Mouse (Mus musculus) cerebellum, adult 9-11 months (tissue): ENCODE results near the gene Tbc1d2.
"Not testable (repeated sequence)": the region's sequence is repeated elsewhere in the genome, so short reads cannot be mapped to it uniquely, and the experiment has no call there.

Source experiments
- DNase-seq: peaks from one replicate; pipeline ENCODE4 v3.0.0; 2022

Gene Tbc1d2

DNA sequence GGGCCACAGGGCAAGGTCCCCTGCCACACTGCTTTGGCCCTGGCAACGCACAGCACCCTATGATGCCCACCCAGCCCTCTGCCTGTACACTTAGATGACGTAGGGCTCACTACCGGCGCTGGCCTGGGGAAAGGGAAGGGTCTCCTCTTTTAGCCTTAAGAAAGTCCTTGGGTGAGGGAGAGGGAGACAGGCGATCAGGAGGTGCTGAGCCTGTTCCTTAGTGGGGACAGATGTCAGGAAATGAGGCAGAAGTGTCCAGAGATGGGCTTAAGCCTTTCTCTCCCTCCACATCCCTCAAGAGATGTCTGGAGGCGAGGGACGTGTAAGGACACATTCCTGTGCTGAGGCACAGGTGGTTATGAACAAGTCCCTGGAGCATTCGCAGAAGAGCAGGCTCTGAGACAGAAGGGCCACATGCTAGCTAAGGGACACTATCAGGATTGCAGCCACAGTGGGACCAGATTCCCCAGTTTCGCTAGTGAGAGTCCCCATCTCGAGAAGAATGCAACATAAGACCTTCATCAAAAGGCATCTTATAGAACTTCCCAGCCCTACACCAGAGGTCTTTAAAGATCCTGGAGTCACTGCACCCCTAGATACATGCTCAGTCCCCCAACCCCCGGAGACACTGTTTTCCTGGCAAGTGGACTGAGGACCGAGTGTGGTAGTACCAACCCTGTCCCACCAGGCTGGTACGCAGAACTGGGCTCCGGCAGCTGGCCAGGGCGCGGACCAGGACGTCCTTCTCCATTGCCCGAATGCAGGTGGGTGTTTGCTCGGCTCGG lies 49.3 kb downstream of the Tbc1d2 start:
- DNase-seq = no peak

DNA sequence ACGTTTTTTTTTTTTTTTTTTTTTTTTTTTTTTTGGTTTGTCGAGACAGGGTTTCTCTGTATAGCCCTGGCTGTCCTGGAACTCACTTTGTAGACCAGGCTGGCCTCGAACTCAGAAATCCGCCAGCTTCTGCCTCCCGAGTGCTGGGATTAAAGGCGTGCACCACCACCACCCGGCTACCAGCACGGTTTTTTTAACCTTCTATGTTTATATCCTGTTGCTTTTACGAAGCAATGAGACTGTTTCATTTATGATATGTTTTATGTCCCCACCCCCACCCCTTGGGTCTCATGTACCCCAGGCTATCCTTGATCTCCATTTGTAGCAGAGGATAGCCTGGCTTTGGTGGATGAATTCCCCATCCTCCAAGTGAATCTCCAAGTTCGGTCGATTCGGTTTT lies 50.4 kb downstream of the Tbc1d2 start:
- not testable (repeated sequence) for DNase-seq

DNA sequence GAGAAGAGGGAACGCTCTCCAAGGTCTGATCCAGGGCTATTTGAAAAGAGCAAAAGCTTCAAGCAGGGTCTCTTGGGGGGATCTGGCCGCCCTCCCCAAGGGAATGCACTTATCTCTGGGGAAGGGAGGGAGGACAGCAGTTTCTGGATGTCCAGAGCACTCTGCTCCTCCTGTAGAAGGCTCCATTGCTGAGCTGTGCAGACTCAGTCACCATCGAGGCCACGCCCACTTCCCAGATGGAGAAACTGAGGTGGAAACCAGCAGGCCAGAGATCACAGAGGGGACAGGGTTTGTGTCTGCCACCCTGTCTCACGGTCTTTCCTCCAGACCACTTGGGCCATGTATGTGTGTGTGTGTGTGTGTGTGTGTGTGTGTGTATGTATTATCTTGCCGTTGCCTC lies 51.0 kb downstream of the Tbc1d2 start:
- DNase-seq = peak; percentile 49

- peak; percentile 31 for DNase-seq
Measured at GRCm38 (mm10) chr4:46598111-46598510, 51.9 kb downstream of the Tbc1d2 start.

DNA sequence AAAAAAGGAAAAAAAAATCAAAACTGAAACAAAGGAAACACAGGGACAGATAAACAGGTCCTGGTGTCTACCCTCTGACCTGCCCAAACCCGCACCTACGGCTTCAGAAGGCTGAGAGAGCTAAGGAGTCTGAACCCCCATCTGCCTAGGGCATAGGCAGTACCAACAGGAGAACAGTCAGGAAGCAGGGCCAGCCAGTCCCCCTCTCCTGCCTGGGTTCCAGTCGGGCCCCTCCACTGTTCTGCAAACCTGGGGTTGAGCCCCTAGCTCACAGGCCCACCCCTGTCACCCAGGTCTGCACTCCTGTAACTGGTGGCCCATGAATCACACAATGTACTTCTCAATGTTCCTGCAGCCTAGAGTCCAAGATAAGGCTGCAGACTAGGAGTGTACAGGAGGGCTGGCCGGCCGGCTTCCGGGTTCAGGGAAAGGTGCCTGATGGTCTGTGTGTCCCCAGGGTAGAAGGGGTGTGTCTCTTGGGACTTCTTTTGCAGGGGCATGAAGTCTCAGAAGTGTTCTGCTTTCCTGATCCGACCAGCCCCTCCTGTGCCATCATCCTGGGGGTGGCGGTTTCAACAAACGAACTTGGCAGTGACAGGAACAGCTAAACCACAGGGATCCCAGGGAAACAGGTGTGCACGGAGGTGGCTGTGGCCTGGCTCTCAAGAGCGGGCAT lies 52.6 kb downstream of the Tbc1d2 start:
- DNase-seq = peak; percentile 60

DNA sequence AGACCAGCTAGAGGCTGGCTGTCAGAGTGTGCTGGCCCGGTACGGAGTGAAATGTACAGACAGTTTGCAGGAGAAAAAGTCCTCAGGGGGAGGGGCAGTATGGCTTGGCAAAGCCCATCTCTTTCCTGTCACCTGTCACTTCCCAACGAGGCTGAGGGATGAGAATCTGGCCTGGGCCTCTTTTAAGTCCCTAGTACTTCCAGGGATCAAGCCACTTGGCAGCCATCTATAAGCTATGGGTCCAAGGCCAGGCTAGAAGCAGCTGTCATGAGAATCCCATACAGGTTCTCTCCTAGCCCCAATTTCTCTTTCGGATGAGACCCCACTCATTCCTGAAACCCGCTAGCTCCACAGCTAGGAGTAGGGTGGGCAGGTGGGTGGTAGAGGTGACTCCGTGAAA lies 53.6 kb downstream of the Tbc1d2 start:
- DNase-seq = peak; percentile 81

GRCm38 (mm10) chr4:46594131-46594530 lies 55.9 kb downstream of the Tbc1d2 start:
- DNase-seq = peak; percentile 9

DNA sequence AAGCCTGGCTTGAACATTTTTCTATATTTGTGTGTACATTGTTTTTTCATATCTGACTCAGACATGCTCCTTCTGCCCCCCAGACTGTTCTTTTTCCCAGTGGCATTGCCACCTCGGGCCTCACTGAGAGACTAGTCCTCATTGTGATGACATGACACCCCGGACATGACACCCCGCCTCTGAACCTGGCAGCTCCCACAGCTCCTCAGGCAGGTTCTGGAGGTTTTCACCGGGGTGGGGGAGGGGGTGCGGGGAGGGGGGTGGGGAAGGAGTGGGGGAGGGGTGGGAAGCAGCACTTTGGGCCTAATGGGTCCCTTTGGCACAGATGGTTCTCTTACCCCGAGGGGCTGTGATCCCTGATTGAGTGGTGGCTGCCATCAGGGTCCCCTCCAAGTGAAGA lies 56.5 kb downstream of the Tbc1d2 start:
- DNase-seq = peak; percentile 16

- DNase-seq = peak; percentile 48
Measured at GRCm38 (mm10) chr4:46591833-46592520, 58.0 kb downstream of the Tbc1d2 start.

DNA sequence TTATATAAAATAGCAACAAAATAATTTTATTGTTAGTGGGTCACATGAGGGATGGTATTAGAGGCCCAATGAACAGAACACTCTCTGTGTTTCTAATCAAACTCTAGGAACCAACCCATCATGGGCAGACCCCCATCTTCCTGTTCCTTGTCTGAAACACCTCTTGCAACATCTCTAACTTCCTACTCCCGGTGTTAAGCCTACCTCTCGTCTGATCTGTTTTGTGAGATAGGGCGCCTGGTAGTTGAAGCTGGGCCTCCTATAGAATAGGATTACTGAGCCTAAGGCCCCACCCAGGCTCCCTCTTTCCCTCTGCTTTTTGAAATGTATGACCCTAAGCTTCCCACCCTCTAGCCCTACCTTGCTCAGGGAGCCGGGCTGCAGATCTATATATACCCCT lies 59.2 kb downstream of the Tbc1d2 start:
- peak; percentile 3 for DNase-seq

- DNase-seq = peak; percentile 9
Measured at GRCm38 (mm10) chr4:46589946-46590684, 59.9 kb downstream of the Tbc1d2 start.

DNA sequence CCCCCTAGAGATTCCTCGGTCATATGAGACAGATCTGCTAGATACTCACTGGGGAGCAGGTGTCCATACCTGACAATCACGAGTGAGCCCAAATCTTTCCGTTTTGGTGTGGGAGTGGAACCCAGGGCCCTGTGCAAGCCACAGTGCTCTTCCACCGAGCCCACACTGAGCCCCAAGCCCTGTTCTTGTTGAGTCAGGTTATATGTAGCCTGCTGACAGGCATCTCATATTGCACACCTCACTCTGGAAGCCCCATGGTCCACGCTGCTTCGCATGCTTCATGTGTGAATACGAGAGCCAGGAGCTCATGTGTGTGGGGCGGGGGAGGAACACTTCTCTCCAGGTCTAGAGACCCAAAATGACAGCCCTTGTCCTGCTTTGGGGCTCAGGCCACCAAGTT lies 60.9 kb downstream of the Tbc1d2 start:
- peak; percentile 8 for DNase-seq

GRCm38 (mm10) chr4:46586473-46586872 lies 63.5 kb downstream of the Tbc1d2 start:
- DNase-seq = peak; percentile 8

DNA sequence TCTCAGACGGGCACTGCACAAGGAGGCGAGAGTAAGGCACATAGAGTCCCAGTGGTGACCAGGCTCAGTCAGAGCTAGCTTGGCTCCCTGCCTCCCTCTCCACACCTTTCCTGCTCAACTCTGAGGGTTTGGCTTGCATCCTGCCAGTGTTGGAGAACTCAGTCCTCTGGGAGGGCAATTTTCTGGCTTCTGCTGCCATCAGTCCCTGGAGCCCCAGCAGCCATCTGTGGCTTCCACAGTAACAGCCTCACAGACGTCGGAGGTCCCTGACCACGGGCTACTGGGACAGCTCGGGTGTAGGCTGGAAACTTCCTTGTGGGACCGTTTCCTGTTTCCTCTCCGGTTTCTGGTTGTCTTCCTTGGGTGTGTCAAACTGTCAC lies 64.2 kb downstream of the Tbc1d2 start:
- DNase-seq = peak; percentile 43

DNA sequence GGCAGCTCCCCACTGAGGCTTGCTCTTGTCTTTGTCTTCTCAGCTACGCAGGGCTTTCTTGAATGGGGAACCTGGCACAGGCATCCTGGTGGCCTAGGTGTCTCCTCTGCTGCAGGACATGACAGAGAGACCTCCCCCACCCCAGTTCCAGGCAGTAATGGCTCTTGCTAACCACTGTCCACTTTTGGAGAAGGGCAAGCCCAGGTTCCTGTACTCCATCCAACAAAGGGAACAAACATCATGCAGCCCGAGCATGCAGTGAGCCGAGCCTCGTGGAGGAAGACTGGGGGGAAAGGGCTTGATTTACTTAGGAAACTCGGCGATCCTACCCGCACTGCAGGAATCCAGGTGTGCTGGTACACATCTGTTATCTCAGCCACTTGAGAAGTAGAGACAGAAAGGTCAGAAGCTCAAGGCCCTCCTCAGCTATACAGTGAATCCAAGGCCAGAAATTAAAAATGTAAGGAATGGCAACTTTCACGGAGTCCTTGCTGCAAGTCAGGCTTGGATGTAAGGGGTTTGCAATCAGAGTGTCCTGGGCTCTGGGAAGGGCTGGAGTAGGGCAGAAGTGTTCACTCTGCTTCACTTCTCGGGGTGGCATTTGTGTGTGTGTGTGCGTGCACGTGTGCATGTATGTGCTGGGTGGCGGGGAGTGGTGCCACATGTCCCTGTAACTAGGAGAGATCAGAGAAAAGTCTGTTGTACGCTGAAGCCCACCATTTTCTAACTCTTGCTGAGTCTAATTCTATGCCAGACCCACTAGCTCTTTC lies 64.8 kb downstream of the Tbc1d2 start:
- DNase-seq = peak; percentile 12

- DNase-seq = not testable (repeated sequence)
Measured at GRCm38 (mm10) chr4:46584536-46584935, 65.5 kb downstream of the Tbc1d2 start.

- DNase-seq = not testable (repeated sequence)
Measured at GRCm38 (mm10) chr4:46584084-46584483, 65.9 kb downstream of the Tbc1d2 start.

DNA sequence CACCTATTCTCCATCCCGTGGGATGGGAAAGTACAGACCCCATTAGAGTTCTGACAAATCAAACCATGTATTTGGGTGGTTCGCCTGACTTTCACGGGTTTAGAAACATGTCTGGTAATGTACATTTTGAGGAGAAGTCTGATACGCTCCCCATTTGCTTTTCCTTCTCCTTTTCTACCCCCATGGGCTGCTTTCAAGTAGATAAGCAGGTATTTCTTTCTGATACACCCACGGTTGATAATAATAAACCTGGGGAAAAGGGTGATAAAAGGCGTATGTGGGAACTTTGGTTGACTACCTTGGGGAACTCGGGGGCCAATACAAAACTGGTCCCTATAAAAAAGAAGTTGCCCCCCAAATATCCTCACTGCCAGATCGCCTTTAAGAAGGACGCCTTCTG lies 68.0 kb downstream of the Tbc1d2 start:
- DNase-seq = not testable (repeated sequence)

DNA sequence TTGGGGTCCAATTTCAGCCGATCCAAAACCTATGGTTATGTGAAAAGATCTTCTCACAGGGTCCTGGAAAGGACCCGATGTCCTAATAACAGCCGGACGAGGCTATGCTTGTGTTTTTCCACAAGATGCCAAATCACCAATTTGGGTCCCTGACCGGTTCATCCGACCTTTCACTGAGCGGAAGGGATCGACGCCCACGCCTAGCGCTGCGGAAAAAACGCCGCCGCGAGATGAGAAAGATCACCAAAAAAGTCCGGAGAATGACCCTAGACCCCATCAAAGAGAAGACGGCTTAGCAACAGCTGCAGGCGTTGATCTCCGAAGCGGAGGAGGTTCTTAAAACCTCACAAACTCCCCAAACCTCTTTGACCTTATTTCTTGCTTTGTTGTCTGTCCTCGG lies 68.4 kb downstream of the Tbc1d2 start:
- DNase-seq = not testable (repeated sequence)

DNA sequence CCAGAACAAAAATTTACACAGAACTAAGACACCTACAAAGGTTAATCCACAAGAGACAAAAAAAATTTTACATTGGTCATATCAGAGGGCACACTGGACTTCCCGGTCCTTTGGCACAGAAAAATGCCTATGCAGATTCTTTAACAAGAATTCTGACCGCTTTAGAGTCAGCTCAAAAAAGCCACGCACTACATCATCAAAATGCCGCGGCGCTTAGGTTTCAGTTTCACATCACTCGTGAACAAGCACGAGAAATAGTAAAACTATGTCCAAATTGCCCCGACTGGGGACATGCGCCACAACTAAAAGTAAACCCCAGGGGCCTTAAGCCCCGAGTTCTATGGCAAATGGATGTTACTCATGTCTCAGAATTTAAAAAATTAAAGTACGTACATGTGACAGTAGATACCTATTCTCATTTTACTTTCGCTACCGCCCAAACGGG lies 69.2 kb downstream of the Tbc1d2 start:
- DNase-seq = not testable (repeated sequence)

DNA sequence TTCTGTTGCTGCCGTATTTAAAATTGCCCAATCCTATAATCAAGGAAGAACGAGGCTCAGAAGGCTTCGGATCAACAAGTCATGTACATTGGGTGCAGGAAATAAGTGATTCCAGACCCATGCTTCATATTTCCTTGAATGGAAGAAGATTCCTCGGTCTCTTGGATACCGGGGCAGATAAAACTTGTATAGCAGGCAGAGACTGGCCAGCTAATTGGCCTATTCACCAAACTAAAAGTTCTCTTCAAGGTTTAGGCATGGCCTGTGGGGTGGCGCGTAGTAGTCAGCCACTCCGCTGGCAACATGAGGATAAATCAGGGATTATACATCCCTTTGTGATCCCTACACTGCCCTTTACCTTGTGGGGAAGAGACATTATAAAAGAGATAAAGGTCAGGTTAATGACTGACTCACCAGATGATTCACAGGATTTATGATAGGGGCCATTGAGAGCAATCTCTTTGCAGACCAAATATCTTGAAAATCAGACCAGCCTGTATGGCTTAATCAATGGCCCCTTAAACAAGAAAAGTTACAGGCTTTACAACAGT lies 71.1 kb downstream of the Tbc1d2 start:
- DNase-seq = not testable (repeated sequence)

DNA sequence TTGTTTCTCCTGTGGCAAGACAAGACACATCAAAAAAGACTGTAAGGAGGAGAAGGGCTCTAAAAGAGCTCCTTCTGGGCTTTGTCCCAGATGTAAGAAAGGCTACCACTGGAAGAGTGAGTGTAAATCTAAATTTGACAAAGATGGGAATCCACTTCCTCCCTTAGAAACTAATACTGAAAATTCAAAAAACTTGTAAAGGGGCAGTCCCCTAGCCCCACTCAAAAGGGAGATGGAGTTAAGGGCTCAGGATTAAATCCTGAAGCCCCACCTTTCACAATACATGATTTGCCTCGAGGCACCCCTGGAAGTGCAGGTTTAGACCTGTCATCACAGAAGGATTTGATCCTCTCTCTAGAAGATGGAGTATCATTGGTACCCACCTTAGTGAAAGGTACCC lies 71.8 kb downstream of the Tbc1d2 start:
- no peak for DNase-seq
